Mouse (Mus musculus) embryonic fibroblast, embryonic 13.5 days (primary cell): ENCODE data around the gene Gpr39.

ENCODE experiments used
- CTCF ChIP-seq: IDR thresholded peaks from 2 replicates; pipeline ENCODE4 v1.5.1; 2011; ENCODE audit warnings: mild to moderate bottlenecking, control low read depth, low read length, moderate library complexity, borderline replicate concordance; ENCODE audit not compliant: insufficient read depth
- POLR2A ChIP-seq: IDR thresholded peaks from 2 replicates; pipeline ENCODE4 v1.6.1; 2011; ENCODE audit warnings: low read depth, mild to moderate bottlenecking, control low read depth, low read length, moderate library complexity

- no peak for TF ChIP-seq POLR2A
- no peak for TF ChIP-seq CTCF
These were observed 246.3 kb downstream of the Gpr39 start for GRCm38 (mm10) chr1:125923062-125923461.
